Mouse (Mus musculus) liver, adult 2 months (tissue): ENCODE results near the gene Dnajb7. TPM values are rescaled to one million over a fixed set of nuclear protein-coding genes. Genes with fewer than 3 reads are reported as not detected.

ENCODE experiments used
- DNase-seq: peaks from one replicate; pipeline ENCODE4 v3.0.0-alpha.2; 2011; ENCODE audit warnings: low read depth, low spot score; ENCODE audit errors: extremely low read depth
- H3K27ac ChIP-seq: fragments of 200-500 bp; replicated peaks from 2 replicates; pipeline ENCODE4 v1.5.1; 2012; ENCODE audit warnings: low read depth, mild to moderate bottlenecking, control low read depth, inconsistent platforms, low read length; ENCODE audit not compliant: insufficient read depth
- H3K27me3 ChIP-seq: fragments of 200-500 bp; 2 replicates; pipeline ENCODE4 v1.6.1; 2012; ENCODE audit warnings: mild to moderate bottlenecking, moderate library complexity, low read length, inconsistent platforms; ENCODE audit not compliant: control insufficient read depth, insufficient read depth
- H3K36me3 ChIP-seq: fragments of 200-500 bp; 2 replicates; pipeline ENCODE4 v1.6.1; 2012; ENCODE audit warnings: low read length, inconsistent platforms; ENCODE audit not compliant: control insufficient read depth, insufficient read depth
- H3K4me1 ChIP-seq: fragments of 200-500 bp; 2 replicates; pipeline ENCODE4 v1.6.1; 2011; ENCODE audit warnings: low read length; ENCODE audit not compliant: control insufficient read depth, insufficient read depth
- H3K4me3 ChIP-seq: fragments of 200-500 bp; 2 replicates; pipeline ENCODE4 v1.5.1; 2011; ENCODE audit warnings: low read depth, mild to moderate bottlenecking, control low read depth, low read length, moderate library complexity; ENCODE audit not compliant: insufficient read depth
- H3K79me2 ChIP-seq: fragments of 200-500 bp; 2 replicates; pipeline ENCODE4 v1.6.1; 2012; ENCODE audit warnings: inconsistent platforms, mild to moderate bottlenecking, low read length, moderate library complexity; ENCODE audit not compliant: control insufficient read depth, insufficient read depth
- H3K9ac ChIP-seq: fragments of 200-500 bp; 2 replicates; pipeline ENCODE4 v1.6.1; 2012; ENCODE audit warnings: low read depth, mild to moderate bottlenecking, control low read depth, inconsistent platforms, low read length
- CTCF ChIP-seq: fragments of 200-500 bp; IDR thresholded peaks from 2 replicates; pipeline ENCODE4 v1.5.1; 2011; ENCODE audit warnings: low read depth, low read length, control low read depth
- POLR2A ChIP-seq: fragments of 200-500 bp; IDR thresholded peaks from 2 replicates; pipeline ENCODE4 v1.6.1; 2011; ENCODE audit warnings: low read length, control low read depth; ENCODE audit not compliant: insufficient read depth; ENCODE audit errors: extremely low read depth
- WGBS: fragments of 180-500 bp; shearing (Covaris S2); methylation state at CpG from one replicate; pipeline ENCODE4 v1.1.7; 2018; 5-methylcytosine and 5-hydroxymethylcytosine counted together
- polyA plus RNA-seq: library from polyadenylated mRNA; depleted of rRNA; stranded (reverse); fragments of >200 nt; gene quantifications from 2 replicates; pipeline ENCODE4 v1.2.3, GENCODE M21; 2012; rRNA removed
- total RNA-seq: library from RNA; depleted of rRNA; stranded (reverse); fragments of >200 nt; gene quantifications from 2 replicates; pipeline ENCODE4 v1.2.3, GENCODE M21; 2014; rRNA removed

Dnajb7 gene
- total and polyA plus RNA-seq, 2 experiments = 0.28 TPM; not detected in 1

DNA sequence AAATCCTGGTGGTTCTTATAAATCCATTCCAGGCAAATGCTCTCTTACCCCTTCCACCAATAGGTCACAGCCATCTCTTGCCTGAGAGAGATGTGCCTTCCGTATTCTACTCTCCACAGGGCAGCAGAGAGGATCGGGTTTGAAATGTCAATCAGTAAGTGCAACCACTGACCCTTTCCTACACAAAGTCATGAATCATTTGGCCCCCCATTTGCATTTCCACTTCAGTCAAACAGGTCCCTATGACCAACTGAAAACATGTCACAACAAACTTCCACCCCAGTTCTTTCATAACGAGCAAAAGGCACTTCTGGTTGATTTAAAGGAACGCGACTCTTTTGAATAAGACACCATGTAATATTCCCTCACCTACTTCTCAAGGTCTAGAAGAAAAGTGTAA is 48.7 kb downstream of the Dnajb7 start:
- H3K27me3 ChIP-seq = no peaks in the 10 kb centered on the region
- 38% methylated on average over 5 of the region's 5 CpGs for WGBS

DNA sequence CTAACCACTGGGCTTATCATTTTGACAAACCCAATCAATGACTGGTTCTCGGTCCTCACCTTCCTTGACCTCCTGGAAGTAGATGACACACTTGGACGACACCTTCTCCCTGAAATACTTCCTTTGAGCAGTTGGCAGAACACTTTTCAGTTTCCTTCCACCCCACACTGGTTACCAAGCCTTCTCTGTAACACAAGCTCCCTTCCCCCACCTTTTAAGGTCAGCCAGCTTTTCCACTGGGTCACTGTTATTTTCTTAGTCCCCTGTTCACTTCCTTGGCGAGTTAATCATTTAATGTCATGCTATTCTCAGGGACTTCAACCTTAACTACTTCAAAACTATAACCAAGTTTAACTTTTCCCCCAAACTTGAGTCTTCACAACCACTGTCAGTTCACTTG is 49.2 kb downstream of the Dnajb7 start:
- Histone ChIP-seq H3K36me3 (peaks cover 12% of the 10 kb centered on the region), H3K4me3 (peak overlapping the region; percentile 76; the same call in 1 of the 2 replicates), H3K27me3 (no peaks in the 10 kb centered on the region), H3K79me2 (peaks cover 28% of the 10 kb centered on the region), H3K9ac (peak overlapping the region; percentile 69), H3K27ac (peak overlapping the region; percentile 85), H3K4me1 (peaks cover 35% of the 10 kb centered on the region)
- peak; percentile 80 for DNase-seq
- WGBS = 11% methylated on average over 3 of the region's 3 CpGs
- TF ChIP-seq POLR2A (no peak), CTCF (no peak)

More for the DNA sequence above, 48.7 kb downstream of the Dnajb7 start:
- Histone ChIP-seq H3K36me3 (peaks cover 11% of the 10 kb centered on the region), H3K27ac (peak overlapping the region; percentile 85), H3K79me2 (peaks cover 27% of the 10 kb centered on the region), H3K9ac (peak overlapping the region; percentile 42), H3K4me3 (peak overlapping the region; percentile 76), H3K4me1 (peaks cover 36% of the 10 kb centered on the region)
- TF ChIP-seq CTCF = no peak
- TF ChIP-seq POLR2A = no peak
- DNase-seq = no peak

DNA sequence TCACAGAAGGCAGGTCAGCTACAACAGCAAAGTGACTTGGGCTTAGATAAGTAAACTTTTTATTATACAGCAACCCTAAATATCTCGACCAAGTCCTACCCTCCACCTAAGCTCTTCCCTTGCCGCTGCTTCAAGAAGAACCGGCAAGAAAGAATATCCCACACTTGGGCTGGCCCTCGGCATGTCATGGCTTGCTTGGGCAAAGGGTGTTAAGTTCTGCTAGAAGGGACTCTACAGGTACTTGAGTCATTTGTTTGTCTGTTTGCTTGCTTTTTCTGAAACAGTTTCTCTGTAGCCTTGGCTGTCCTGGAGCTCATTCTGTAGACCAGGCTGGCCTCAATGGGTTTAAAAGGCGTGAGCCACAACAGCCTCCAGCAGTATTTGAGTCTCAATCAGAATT is 51.2 kb downstream of the Dnajb7 start:
- H3K27ac ChIP-seq = no peak overlapping the region
- peaks cover 33% of the 10 kb centered on the region for H3K79me2 ChIP-seq
- H3K27me3 ChIP-seq = no peaks in the 10 kb centered on the region
- H3K4me3 ChIP-seq = no peak overlapping the region
- WGBS = 60% methylated on average over 5 of the region's 5 CpGs
- H3K4me1 ChIP-seq = peaks cover 23% of the 10 kb centered on the region
- TF ChIP-seq CTCF (no peak), POLR2A (no peak)
- no peak for DNase-seq
- H3K36me3 ChIP-seq = peaks cover 6% of the 10 kb centered on the region
- no peak overlapping the region for H3K9ac ChIP-seq

Other genes with a start within 250 kb of the Dnajb7 start
- 1.0 and 3.1 TPM in 2 replicates for gene Mrtfa, start 217.5 kb downstream of the Dnajb7 start, total RNA-seq
- gene Mrtfa, start 217.5 kb downstream of the Dnajb7 start, polyA plus RNA-seq = 5.0 and 5.6 TPM in 2 replicates
- gene Mchr1, start 172.8 kb downstream of the Dnajb7 start, total RNA-seq = not detected in 2 replicates
- not detected in 2 replicates for gene Mchr1, start 172.8 kb downstream of the Dnajb7 start, polyA plus RNA-seq
- 56.1 and 67.8 TPM in 2 replicates for gene Slc25a17, start 47.5 kb downstream of the Dnajb7 start, total RNA-seq
- 30.2 and 30.4 TPM in 2 replicates for gene Slc25a17, start 47.5 kb downstream of the Dnajb7 start, polyA plus RNA-seq
- 91.8 and 98.9 TPM in 2 replicates for gene St13, start 8.2 kb downstream of the Dnajb7 start, total RNA-seq
- gene St13, start 8.2 kb downstream of the Dnajb7 start, polyA plus RNA-seq = 29.2 and 31.3 TPM in 2 replicates
- 8.1 and 10.4 TPM in 2 replicates for gene Xpnpep3, start 8.2 kb downstream of the Dnajb7 start, total RNA-seq
- 5.2 and 6.8 TPM in 2 replicates for gene Xpnpep3, start 8.2 kb downstream of the Dnajb7 start, polyA plus RNA-seq
- 45.5 and 59.3 TPM in 2 replicates for gene Rbx1, start 58.0 kb upstream of the Dnajb7 start, total RNA-seq
- gene Rbx1, start 58.0 kb upstream of the Dnajb7 start, polyA plus RNA-seq = 52.3 and 55.4 TPM in 2 replicates
- 17.9 and 27.7 TPM in 2 replicates for gene Ep300, start 177.1 kb upstream of the Dnajb7 start, total RNA-seq
- 6.5 and 8.5 TPM in 2 replicates for gene Ep300, start 177.1 kb upstream of the Dnajb7 start, polyA plus RNA-seq